Mouse (Mus musculus) forebrain, embryonic 10.5 days (tissue): ENCODE measurements around the gene Chchd10. TPM values are rescaled to one million over a fixed set of nuclear protein-coding genes. Genes with fewer than 3 reads are reported as not detected.

Experiments used
- DNase-seq: peaks from one replicate; pipeline ENCODE4 v3.0.0-alpha.2; 2017; ENCODE audit warnings: low spot score; ENCODE audit errors: extremely low spot score
- H3K27ac ChIP-seq: fragments of 300-500 bp; sonication (generic); 2 replicates; pipeline ENCODE4 v1.5.1; 2016; ENCODE audit warnings: mild to moderate bottlenecking
- H3K27me3 ChIP-seq: fragments of 300-500 bp; sonication (generic); 2 replicates; pipeline ENCODE4 v1.6.1; 2016; ENCODE audit warnings: mild to moderate bottlenecking; ENCODE audit not compliant: poor library complexity, severe bottlenecking
- H3K36me3 ChIP-seq: fragments of 300-500 bp; sonication (generic); replicated peaks from 2 replicates; pipeline ENCODE4 v1.6.1; 2016; ENCODE audit warnings: mild to moderate bottlenecking, moderate library complexity
- H3K4me1 ChIP-seq: fragments of 300-500 bp; sonication (generic); 2 replicates; pipeline ENCODE4 v1.6.1; 2016
- H3K4me3 ChIP-seq: fragments of 300-500 bp; sonication (generic); 2 replicates; pipeline ENCODE4 v1.5.1; 2016; ENCODE audit warnings: mild to moderate bottlenecking, moderate library complexity
- H3K9me3 ChIP-seq: fragments of 300-500 bp; sonication (generic); 2 replicates; pipeline ENCODE4 v1.6.1; 2016; ENCODE audit warnings: mild to moderate bottlenecking, moderate library complexity
- WGBS: fragments of 180-500 bp; shearing (Covaris S2); methylation state at CpG from one replicate; pipeline ENCODE4 v1.1.7; 2016; 5-methylcytosine and 5-hydroxymethylcytosine counted together
- polyA plus RNA-seq: library from polyadenylated mRNA; unstranded; fragments of >200 nt; fragmentation: Nextera tagmentation; extraction: Ambion mirVana; gene quantifications from 2 replicates; pipeline ENCODE4 v1.2.1, GENCODE M21; 2016

Gene Chchd10
- polyA plus RNA-seq, 1 experiment from 2014 or later = 8.8 TPM

- no peak for DNase-seq
- Histone ChIP-seq H3K27me3 (peaks cover 44% of the 10 kb centered on the region), H3K9me3 (no peaks in the 10 kb centered on the region), H3K27ac (no peak overlapping the region), H3K36me3 (no peaks in the 10 kb centered on the region), H3K4me3 (no peak overlapping the region), H3K4me1 (peaks cover 26% of the 10 kb centered on the region)
- WGBS = 95% methylated on average over 7 of the region's 7 CpGs
Measured at GRCm38 (mm10) chr10:75945213-75945612, 12.3 kb downstream of the Chchd10 start.

GRCm38 (mm10) chr10:75945896-75946295 is 13.0 kb downstream of the Chchd10 start:
- 93% methylated on average over 7 of the region's 7 CpGs for WGBS

GRCm38 (mm10) chr10:75948079-75948478 is 15.1 kb downstream of the Chchd10 start:
- WGBS = 77% methylated on average over 5 of the region's 5 CpGs
- Histone ChIP-seq H3K9me3 (no peaks in the 10 kb centered on the region), H3K4me3 (no peak overlapping the region)

More at GRCm38 (mm10) chr10:75945896-75946295, 13.0 kb downstream of the Chchd10 start:
- Histone ChIP-seq H3K27ac (no peak overlapping the region), H3K4me1 (peaks cover 26% of the 10 kb centered on the region), H3K27me3 (peaks cover 48% of the 10 kb centered on the region), H3K9me3 (no peaks in the 10 kb centered on the region), H3K4me3 (no peak overlapping the region), H3K36me3 (no peaks in the 10 kb centered on the region)
- DNase-seq = no peak

GRCm38 (mm10) chr10:75949053-75950045 is 16.4 kb downstream of the Chchd10 start:
- H3K36me3 ChIP-seq = no peaks in the 10 kb centered on the region
- no peak overlapping the region for H3K4me3 ChIP-seq
- H3K9me3 ChIP-seq = no peaks in the 10 kb centered on the region
- peaks cover 21% of the 10 kb centered on the region for H3K4me1 ChIP-seq
- peaks cover 50% of the 10 kb centered on the region for H3K27me3 ChIP-seq
- DNase-seq = no peak
- 83% methylated on average over 22 of the region's 22 CpGs for WGBS
- H3K27ac ChIP-seq = no peak overlapping the region

More at GRCm38 (mm10) chr10:75948079-75948478, 15.1 kb downstream of the Chchd10 start:
- H3K27me3 ChIP-seq = peaks cover 47% of the 10 kb centered on the region
- DNase-seq = no peak
- peaks cover 25% of the 10 kb centered on the region for H3K4me1 ChIP-seq
- no peak overlapping the region for H3K27ac ChIP-seq
- H3K36me3 ChIP-seq = no peaks in the 10 kb centered on the region

GRCm38 (mm10) chr10:75950791-75951210 is 17.9 kb downstream of the Chchd10 start:
- WGBS = under 1% methylated on average over 23 of the region's 23 CpGs
- no peak for DNase-seq
- H3K9me3 ChIP-seq = no peaks in the 10 kb centered on the region
- H3K4me1 ChIP-seq = peaks cover 24% of the 10 kb centered on the region
- peaks cover 50% of the 10 kb centered on the region for H3K27me3 ChIP-seq
- H3K36me3 ChIP-seq = no peaks in the 10 kb centered on the region
- H3K27ac ChIP-seq = peak overlapping the region; percentile 72
- peak overlapping the region; percentile 58 for H3K4me3 ChIP-seq

GRCm38 (mm10) chr10:75951424-75952050 is 18.6 kb downstream of the Chchd10 start:
- peak overlapping the region; percentile 72 for H3K27ac ChIP-seq

GRCm38 (mm10) chr10:75954381-75954811 is 21.5 kb downstream of the Chchd10 start, which contains the start of gene Gm5134:
Gene Gm5134, plus strand, starts transcription at chr10:75954514.
- Histone ChIP-seq H3K27me3 (peaks cover 31% of the 10 kb centered on the region), H3K27ac (0 out of 2 replicates have a peak within 1 kb of the TSS, but pooled peaks have one; percentile 35), H3K9me3 (no peaks in the 10 kb centered on the region), H3K4me1 (peaks cover 24% of the 10 kb centered on the region), H3K4me3 (peak within 1 kb of the TSS; percentile 40), H3K36me3 (no peaks in the 10 kb centered on the region)
- 39% methylated on average over 20 of the region's 20 CpGs for WGBS
- no peak for DNase-seq

More at GRCm38 (mm10) chr10:75951424-75952050, 18.6 kb downstream of the Chchd10 start:
- DNase-seq = peak; percentile 54
- Histone ChIP-seq H3K4me1 (peaks cover 24% of the 10 kb centered on the region), H3K36me3 (no peaks in the 10 kb centered on the region), H3K9me3 (no peaks in the 10 kb centered on the region), H3K4me3 (peak overlapping the region; percentile 58), H3K27me3 (peaks cover 50% of the 10 kb centered on the region)
- WGBS = 5% methylated on average over 13 of the region's 13 CpGs

- Histone ChIP-seq H3K9me3 (no peaks in the 10 kb centered on the region), H3K4me1 (peaks cover 5% of the 10 kb centered on the region), H3K27me3 (no peaks in the 10 kb centered on the region), H3K27ac (no peak overlapping the region), H3K4me3 (no peak overlapping the region), H3K36me3 (no peaks in the 10 kb centered on the region)
- 93% methylated on average over 10 of the region's 10 CpGs for WGBS
- DNase-seq = no peak
Measured at GRCm38 (mm10) chr10:75973846-75974245, 40.9 kb downstream of the Chchd10 start.

- Histone ChIP-seq H3K4me3 (no peak overlapping the region), H3K27me3 (no peaks in the 10 kb centered on the region), H3K4me1 (peaks cover 5% of the 10 kb centered on the region), H3K27ac (no peak overlapping the region), H3K9me3 (no peaks in the 10 kb centered on the region), H3K36me3 (no peaks in the 10 kb centered on the region)
- DNase-seq = no peak
- WGBS = 74% methylated on average over 5 of the region's 5 CpGs
Measured at GRCm38 (mm10) chr10:75975216-75975615, 42.3 kb downstream of the Chchd10 start.

- WGBS = 61% methylated on average over 10 of the region's 10 CpGs
- no peak for DNase-seq
- Histone ChIP-seq H3K4me1 (peaks cover 5% of the 10 kb centered on the region), H3K27ac (no peak overlapping the region), H3K36me3 (no peaks in the 10 kb centered on the region), H3K27me3 (no peaks in the 10 kb centered on the region), H3K9me3 (no peaks in the 10 kb centered on the region), H3K4me3 (no peak overlapping the region)
Measured at GRCm38 (mm10) chr10:75978119-75978834, 45.3 kb downstream of the Chchd10 start.

- no peaks in the 10 kb centered on the region for H3K9me3 ChIP-seq
- no peaks in the 10 kb centered on the region for H3K36me3 ChIP-seq
- H3K4me3 ChIP-seq = no peak overlapping the region
- no peak overlapping the region for H3K27ac ChIP-seq
- WGBS = 85% methylated on average over 5 of the region's 5 CpGs
- H3K4me1 ChIP-seq = peaks cover 5% of the 10 kb centered on the region
- no peaks in the 10 kb centered on the region for H3K27me3 ChIP-seq
- no peak for DNase-seq
Measured at GRCm38 (mm10) chr10:75978835-75979157, 45.9 kb downstream of the Chchd10 start.

GRCm38 (mm10) chr10:75979432-75979831 is 46.5 kb downstream of the Chchd10 start:
- peaks cover 5% of the 10 kb centered on the region for H3K4me1 ChIP-seq
- no peak for DNase-seq
- H3K36me3 ChIP-seq = no peaks in the 10 kb centered on the region
- no peak overlapping the region for H3K4me3 ChIP-seq
- H3K9me3 ChIP-seq = no peaks in the 10 kb centered on the region
- H3K27me3 ChIP-seq = no peaks in the 10 kb centered on the region
- 82% methylated on average over 3 of the region's 3 CpGs for WGBS
- no peak overlapping the region for H3K27ac ChIP-seq
